Mouse (Mus musculus) gastrocnemius, postnatal 10 days (tissue): ENCODE measurements around the gene Krtap5-4. TPM values are rescaled to one million over a fixed set of nuclear protein-coding genes. Genes with fewer than 3 reads are reported as not detected.
"Not testable (repeated sequence)": the region's sequence is repeated elsewhere in the genome, so short reads cannot be mapped to it uniquely, and the experiment has no call there.

Experiments
- DNase-seq: peaks from one replicate; pipeline ENCODE4 v3.0.0; 2021; ENCODE audit warnings: mixed read lengths
- long read RNA-seq, 2 experiments: library from polyadenylated mRNA; stranded (forward); transcript quantifications; one replicate each; pipeline ENCODE4 v2.0.0; 2021
- total RNA-seq, 2 experiments: library from RNA; stranded (reverse); gene quantifications; 2 replicates each; pipeline ENCODE4 v1.2.3; 2021

Gene Krtap5-4
- not detected for total RNA-seq
- long read RNA-seq, experiment 1 = 0 reads
- long read RNA-seq, experiment 2 = 0 reads

DNA sequence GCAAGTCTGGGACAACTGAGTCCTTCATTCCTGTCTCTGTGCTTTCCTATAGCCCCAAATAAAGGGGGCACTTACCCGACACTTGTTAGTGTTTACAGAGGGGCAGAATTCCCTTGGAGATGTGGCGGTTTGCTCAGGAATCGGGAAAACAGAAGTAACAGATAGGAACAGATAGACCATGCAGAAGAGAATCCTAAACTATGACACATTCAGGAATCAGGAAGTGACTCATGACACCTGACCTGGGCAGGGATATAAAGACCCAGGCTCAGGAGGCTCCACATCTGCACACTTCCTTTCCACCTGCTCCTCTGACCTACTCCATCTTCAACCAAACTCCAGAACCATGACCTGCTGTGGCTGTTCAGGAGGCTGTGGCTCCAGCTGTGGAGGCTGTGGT lies at the start of gene Krtap5-4:
Gene Krtap5-4, plus strand, starts transcription at position 301 of the 400 bp plus-strand sequence.
- DNase-seq = no peak

DNA sequence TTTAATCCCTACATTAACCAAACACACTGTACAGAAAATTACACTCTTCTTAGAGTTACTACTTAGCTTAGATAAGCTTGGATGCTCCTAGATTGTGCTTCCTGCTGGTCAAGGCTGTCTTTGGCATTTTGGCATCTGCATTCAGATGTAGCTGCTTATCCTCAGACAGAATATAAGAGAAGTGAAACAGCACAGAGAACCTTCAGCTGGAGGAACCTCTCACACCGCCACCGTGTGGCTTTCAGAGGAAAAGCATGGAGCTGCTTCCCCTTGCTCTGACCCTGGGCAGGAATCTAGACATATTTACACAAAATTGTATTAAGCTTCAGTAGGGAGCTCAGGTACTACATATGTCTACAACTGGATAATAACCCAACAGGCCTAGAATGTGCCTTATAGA lies 47.8 kb upstream of the Krtap5-4 start:
- DNase-seq = peak; percentile 32

DNA sequence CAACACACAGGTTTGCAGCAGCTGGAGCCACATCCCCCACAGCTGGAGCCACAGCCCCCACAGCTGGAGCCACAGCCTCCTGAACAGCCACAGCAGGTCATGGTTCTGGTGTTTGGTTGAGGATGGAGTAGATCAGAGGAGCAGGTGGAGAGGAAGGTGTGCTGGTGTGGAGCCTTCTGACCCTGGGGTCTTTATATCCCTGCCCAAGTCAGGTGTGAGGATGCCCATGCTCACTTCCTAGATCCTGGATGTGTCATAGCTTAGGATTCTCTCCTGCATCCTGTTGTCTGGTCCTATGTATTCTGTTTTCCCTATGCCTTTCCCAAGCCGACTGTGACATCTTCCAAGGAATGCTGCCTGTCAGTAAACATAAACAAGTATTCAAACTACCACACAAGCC lies 45.1 kb upstream of the Krtap5-4 start, which contains the start of gene Gm2431:
Gene Gm2431, minus strand, starts transcription at position 101 of the 400 bp plus-strand sequence.
- not testable (repeated sequence) for DNase-seq

DNA sequence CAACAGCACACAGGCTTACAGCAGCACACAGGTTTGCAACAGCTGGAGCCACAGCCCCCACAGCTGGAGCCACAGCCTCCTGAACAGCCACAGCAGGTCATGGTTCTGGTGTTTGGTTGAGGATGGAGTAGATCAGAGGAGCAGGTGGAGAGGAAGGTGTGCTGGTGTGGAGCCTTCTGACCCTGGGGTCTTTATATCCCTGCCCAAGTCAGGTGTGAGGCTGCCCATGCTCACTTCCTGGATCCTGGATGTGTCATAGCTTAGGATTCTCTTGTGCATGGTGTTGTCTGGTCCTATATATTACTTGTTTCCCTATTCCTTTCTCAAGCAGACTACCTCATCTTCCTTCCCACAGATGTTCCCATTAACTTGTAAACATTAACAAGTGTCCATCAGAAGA lies 29.1 kb upstream of the Krtap5-4 start, which contains the start of gene Gm4559:
Gene Gm4559, minus strand, starts transcription at position 101 of the 400 bp plus-strand sequence.
- not testable (repeated sequence) for DNase-seq

DNA sequence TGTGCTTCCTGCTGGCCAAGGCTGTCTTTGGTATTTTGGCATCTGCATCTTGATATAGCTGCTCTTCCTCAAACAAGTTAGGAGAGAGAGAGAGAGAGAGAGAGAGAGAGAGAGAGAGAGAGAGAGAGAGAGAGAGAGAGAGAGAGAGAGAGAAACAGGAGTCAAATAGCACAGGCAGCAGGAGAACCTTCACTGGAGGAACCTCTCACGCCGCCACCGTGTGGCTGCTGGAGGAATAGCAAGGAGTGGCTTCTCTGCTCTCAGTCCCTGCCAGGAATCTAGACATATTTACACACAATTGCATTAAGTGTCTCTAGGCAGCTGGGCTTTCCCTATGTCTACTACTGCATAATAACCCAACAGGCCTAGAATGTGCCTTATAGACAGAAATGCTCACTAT lies 25.2 kb upstream of the Krtap5-4 start:
- DNase-seq = peak; percentile 73

DNA sequence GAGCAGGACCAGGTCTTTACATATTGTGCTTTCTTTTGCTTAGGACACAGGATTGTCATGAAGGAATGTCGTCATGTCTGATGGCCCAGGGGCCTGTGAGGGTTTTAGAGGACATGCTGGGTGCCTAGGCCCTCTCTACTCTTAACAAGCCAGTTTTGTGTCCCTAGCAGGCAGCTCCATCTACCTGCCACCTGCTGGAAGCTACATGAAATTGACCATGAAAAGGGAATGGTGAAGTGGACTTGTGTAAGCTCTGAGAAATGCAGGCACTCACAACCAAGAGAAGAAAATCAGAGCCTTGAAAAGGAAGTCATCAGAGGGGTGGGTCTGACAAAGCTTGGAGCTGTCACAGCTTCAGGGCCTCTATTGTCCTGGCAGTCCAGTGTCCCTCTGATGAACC lies 24.1 kb upstream of the Krtap5-4 start:
- DNase-seq = not testable (repeated sequence)

DNA sequence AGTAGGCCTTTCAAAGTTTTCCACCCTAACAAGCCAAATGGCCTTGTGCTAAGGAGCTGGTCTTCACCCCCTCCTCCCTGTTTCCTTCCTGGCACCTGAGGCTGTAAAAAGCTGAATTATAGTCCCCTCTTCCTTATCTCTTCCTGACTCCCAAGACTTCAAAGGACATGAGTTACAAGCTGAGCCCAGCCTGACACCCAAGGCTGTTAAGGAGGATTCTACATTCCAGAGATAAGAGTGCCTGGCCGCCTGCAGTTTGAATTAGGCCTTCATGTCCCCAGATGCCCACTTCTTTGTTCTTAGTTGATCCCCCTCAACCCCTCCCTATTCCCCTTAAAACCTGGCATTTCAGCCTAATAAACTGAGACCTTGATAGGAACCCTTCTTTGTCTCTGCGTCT lies 20.5 kb upstream of the Krtap5-4 start:
- DNase-seq = not testable (repeated sequence)

DNA sequence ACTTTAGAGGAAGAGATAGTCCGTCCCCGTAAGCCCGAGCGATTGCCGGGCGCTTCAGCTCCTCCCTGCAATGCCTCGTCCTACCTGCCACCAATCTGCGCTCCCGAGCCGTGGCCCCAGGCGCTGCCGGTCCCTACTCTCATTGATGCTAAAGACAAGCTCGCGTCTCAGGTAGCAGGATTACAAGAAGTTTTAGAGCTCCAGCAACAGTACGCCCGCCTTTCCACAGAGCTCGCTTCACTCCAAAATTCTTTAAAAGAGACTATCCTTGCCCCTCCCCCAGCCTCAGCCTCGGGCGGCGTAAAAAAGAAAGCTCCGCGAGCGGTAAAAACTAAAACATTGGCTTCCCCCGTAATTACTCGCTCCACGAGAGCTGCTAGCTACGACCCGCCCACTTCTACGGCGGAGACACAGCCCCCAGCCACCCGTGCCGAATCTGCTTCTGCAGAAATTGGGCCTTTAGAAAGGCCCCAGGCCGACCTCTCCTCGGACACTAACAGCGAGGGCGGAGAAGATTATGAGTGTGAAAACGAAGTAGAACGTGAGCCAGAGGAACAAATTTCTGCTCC lies 19.2 kb upstream of the Krtap5-4 start:
- DNase-seq = peak; percentile 43

DNA sequence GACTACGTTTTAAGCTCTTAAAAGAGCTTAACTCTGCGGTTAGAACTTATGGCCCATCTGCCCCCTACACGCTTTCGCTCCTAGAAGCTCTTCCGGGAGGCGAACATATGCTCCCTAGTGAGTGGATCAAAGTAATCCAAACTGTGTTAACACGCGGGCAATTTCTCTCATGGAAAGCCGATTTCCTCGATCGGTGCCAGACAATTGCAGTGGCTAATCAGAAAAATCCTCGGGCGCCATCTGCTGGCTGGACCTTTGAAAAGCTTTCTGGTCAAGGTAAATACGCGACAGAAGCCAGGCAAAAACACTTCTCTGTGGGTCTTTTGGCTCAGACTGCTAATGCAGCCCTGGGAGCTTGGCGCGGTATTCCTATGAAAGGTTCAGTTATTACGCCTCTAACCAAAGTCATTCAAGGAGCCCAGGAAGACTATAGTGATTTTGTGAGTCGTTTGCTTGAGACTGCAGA lies 18.7 kb upstream of the Krtap5-4 start:
- peak; percentile 94 for DNase-seq

DNA sequence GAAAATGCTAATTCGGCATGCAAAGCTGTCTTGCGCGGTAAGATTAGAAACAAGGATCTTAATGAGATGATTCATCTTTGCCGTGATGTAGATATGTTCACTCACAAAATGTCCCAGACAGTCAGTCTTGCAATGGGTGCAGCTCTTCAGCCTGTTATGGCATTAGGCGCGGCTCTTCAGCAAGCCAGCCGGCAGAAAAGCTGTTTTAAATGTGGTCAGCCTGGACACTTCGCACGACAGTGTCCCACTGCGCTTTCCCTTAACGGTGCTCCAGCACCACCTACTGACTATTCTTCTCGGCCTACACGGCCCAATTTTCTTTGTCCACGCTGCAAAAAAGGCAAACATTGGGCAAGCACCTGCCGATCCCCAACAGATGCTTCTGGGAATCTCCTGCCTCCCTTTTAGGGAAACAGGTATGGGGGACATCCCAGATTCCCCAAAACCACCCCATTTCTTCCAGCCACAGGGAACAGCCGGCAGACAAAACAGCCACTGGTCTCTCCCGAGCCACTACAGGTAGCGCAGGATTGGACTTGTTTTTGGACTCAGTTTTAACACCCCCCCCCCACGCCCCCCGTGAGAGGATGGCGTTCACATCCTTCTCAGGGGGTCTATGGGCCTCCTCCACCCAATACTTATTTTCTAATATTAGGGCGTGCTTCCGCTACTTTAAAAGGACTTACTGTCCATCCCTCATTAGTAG lies 18.1 kb upstream of the Krtap5-4 start:
- DNase-seq = peak; percentile 19

DNA sequence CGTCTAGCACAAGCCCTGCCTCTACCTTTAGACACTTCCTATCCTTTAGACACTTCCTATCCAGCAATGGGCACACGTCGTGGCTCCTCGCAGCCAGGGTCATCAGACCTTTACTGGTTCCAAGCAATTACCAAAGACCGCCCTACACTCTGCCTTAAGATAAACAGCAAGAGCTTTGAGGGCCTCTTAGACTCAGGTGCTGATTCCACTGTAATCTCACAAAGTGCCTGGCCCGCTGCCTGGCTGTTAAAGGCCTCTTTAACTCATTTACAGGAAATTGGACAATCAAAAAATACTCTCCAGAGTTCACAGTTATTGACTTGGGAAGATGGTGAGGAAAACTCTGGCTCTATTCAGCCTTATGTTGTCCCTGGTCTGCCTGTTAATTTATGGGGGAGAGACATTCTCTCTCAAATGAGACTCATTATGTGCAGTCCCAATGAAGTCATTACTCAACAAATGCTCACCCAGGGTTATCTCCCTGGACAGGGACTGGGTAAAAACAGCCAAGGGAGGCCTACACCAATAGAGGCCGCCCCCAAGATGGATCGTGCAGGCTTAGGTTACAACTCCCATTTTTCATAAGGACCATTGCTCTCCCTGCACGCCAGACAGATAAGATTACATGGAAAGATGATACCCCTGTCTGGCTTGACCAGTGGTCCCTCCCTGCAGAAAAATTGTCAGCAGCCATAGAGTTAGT lies 17.3 kb upstream of the Krtap5-4 start:
- DNase-seq = not testable (repeated sequence)

DNA sequence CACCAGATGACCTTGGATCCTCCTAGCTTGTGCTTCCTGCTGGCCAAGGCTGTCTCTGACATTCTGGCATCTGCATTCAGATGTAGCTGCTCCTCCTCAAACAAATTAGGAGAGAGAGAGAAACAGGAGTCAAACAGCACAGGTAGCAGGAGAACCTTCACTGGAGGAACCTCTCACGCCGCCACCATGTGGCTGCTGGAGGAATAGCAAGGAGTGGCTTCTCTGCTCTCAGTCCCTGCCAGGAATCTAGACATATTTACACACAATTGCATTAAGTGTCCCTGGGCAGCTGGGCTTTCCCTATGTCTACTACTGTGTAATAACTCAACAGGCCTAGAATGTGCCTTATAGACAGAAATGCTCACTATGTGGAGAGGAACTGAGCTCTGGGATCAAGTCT lies 9.5 kb upstream of the Krtap5-4 start:
- not testable (repeated sequence) for DNase-seq

DNA sequence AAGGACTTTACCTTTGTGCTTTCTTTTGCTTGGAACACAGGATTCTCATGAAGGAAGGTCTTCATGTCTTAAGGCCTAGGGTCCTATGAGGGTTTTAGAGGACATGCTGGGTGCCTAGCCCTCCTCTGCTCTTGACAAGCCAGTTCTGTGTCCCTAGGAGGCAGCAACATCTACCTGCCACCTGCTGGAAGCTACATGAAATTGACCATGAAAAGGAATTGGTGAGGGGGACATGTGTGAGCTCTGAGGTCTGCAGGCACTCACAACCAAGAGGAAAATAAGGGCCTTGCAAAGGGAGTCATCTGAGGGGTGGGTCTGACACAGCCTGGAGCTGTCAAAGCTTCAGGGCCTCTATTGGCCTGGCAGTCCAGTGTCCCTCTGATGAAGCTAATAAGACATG lies 7.9 kb upstream of the Krtap5-4 start:
- DNase-seq = no peak

DNA sequence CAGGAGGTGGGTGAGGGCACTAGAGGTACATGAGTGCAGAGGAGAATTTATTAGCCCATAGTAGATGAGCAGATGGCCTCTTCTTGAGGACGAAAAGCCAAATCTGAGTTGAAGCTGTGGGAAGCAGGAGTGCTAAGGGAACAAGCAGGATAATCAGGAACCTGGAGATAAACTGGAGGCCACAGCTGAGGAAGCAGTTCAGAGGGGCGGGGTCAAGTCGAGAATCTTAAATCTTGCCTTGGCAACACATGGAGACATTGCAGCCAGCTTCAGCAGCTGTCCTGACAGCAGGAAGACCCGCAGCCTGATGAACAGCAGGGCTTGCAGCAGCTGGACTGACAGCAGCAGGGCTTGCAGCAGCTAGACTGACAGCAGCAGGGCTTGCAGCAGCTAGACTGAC lies 7.2 kb upstream of the Krtap5-4 start:
- not testable (repeated sequence) for DNase-seq

DNA sequence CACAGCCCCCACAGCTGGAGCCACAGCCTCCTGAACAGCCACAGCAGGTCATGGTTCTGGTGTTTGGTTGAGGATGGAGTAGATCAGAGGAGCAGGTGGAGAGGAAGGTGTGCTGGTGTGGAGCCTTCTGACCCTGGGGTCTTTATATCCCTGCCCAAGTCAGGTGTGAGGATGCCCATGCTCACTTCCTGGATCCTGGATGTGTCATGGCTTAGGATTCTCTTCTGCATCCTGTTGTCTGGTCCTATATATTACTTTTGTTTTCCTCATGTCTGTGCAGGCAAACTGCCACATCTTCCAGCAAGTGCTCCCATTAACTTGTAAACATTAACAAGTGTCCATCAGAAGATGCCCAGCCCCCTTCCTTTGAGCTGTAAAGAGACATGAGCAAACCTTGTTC lies 6.3 kb upstream of the Krtap5-4 start, which contains the start of gene Krtap5-1:
Gene Krtap5-1, minus strand, starts transcription at position 101 of the 400 bp plus-strand sequence.
- not testable (repeated sequence) for DNase-seq

DNA sequence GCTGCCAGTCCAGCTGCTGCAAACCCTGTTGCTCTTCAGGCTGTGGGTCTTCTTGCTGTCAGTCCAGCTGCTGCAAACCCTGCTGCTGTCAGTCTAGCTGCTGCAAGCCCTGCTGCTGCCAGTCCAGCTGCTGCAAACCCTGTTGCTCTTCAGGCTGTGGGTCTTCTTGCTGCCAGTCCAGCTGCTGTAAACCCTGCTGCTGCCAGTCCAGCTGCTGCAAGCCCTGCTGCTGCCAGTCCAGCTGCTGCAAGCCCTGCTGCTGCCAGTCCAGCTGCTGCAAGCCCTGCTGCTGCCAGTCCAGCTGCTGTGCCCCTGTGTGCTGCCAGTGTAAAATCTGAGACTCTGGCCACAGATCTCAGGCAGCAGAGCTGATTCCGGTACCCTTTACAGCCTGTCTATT lies 580 bp downstream of the Krtap5-4 start:
- DNase-seq = not testable (repeated sequence)

DNA sequence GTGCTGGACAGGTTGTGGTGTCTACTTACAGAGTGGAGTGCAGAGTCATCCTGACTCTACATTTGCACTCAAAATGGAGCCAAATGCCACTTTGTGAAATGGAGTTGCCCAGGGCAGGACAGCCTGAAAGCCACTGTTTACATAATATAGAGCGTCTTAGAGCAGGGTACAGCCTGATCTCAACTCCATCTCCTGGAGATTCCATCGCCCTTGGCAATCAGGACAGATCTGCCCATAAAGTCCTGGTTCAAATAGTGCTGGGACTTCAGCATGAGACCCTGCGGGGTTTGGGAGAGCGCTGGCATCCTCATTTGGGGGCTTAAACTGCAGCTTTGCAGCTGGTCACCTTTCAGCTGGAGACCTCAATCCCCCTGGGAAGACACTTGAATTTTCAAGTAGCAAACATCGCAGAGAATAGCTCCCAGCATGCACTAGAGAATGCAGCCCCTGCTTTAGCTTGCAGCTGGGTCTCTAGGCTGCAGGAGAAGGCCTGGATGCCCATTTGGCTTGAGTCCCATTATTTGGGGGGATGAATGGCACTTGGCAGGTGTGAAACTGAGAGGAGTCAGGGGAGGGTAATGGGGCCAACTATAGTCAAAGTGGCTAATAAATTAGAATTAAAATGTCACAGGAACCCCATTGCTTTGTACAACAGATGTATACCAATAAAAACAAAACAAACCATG lies 11.4 kb downstream of the Krtap5-4 start:
- no peak for DNase-seq

DNA sequence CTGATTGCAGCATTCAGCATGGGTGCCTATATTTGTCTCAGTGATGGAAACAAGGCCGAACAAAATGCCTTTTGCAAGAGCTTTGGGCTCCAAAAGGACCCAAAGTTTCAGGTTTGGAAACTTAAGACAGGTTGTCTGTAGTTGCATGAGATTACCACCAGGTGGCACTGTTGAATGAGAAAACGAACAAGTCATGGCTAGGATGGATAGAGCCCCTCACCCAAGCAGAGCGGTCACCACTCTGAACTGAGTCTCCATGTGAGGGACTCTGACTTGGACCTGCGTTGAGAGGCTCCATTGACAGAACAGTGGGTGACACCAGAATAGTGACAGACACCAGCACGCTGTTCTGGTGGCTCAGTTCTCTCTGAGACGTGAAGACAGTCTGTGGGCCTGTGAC lies 13.2 kb downstream of the Krtap5-4 start:
- no peak for DNase-seq

DNA sequence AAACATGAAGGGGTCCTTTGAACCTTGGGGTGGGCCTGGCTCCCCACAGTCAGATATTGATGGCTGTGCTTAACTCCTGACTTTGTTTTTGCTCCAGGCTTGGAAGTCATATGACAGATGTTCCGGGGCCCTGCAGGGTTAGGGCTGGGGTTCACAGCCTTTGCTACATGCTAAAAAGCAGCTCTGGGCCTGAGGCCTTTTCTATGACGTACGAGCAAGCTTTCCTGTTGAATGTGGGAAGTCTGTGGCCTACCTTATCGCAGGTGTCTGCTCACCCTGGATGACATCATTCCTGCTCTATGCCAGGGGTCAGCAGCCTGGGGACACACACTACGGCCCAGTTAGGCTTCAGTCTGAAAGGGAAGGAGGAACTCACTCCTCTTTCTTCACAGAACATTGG lies 13.9 kb downstream of the Krtap5-4 start:
- DNase-seq = no peak

DNA sequence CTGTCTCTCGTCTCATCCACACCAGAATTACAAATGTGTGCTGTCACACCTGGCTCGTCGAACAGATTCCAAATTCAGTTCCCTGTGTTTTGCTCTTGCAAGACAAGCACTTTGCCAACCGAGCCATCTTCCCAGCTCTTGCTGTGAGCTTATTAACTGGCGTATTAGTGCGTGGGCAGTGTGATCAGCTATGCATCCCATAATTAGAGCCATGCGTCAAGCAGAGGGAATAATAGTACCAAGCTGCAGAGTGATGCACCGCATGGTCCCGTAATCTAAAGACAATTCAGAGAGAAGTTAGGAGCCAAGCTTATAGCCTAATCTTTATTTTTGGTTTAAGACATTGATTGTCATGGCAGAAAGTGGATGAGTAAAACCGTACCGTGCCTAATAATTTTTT lies 15.8 kb downstream of the Krtap5-4 start:
- no peak for DNase-seq

DNA sequence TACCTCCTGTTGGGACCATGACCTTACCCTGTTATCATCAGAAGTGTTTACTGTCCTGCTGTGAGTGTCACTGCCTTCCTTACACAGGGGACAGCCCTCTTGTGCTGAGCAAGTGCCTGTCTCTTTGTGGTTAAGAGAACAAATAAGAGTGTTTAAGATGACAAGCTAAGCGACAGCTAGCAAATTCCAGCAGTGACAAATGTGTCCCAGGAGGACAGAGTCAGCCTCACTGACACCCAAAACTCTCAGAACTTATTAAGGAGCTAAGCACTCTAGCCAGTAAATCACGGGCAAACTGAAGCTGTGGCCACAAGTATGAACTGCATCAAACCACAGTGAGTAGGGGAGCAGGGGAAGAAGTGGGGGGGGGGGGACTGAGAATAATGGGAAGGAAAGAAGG lies 17.6 kb downstream of the Krtap5-4 start:
- DNase-seq = no peak

DNA sequence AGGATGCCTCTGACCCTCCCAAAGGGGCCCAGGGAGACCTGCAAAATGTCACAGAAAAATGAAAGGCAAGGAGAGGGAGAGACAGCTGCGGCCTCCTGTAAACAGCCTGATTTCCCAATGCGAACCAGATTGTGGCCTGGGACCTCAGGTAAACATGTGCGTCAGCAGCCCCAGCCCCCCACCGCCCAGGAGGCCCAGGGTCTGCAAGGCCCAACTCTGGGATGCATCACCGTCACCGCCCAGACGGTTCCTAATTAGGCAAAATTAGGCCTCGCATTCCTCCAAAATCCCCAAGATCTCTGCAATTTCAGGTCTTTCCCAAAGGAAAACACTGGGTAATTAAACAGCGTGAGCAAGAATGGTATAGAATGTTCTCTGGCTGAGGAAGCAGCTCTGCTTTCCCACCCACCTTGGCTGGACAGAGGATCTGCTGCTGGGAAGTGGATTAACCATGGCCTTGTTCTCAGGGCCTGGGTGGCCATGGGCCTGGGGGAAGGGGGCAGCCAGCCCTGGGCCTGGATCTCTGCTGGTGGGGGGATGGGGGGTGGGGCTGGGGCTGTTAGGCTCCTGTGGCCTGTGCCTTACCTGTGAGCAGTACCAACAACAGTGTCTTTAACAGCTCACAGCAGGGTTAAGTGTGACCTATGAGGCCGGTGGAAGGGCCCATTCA lies 18.4 kb downstream of the Krtap5-4 start:
- not testable (repeated sequence) for DNase-seq
